Mouse (Mus musculus): ENCODE measurements around the gene Irgm1. TPM values are rescaled to one million over a fixed set of nuclear protein-coding genes. Genes with fewer than 3 reads are reported as not detected.

Gene Irgm1
- polyA plus RNA-seq, 1 experiment from 2014 or later, result 2.8 TPM

DNA sequence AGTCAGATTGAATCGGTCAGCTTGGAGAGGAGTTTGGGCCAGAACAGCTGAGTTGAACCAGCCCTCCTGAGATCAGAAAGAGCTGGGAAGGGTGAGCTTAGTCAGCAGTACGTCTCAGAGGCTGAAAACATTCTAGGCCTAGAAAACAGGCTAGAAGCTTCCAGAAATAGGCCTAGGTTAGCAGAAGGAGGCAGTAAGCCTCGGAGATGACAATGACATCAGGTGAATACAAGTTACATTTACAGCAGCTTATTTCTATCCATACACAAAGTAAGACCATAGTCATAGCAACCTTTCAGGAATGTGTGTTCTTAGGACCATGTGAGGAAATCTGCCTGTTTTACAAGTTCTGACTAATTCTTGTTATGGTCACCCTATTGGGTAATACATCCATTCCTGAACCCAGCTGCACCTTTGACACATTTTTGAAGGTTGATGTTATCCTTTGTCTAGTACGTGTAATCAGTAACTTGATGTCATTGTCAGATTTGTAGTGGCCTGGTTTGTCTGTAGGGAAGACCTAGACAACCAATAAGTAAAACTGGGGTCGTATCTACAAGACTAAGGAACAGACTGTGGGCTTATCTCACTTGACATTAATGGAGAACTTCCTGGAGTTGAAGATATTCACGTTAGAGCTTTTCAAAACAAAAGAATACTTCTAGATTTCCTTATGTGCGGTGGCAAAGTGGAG is 51.7 kb downstream of the Irgm1 start:
- no peak for ATAC-seq
- no peak overlapping the region for H3K27ac ChIP-seq (ENCODE audit: low read length)
- H3K4me1 ChIP-seq (ENCODE audit: control insufficient read depth, insufficient read depth, low read length), result peaks cover 24% of the 10 kb centered on the region
- no peak overlapping the region for H3K4me2 ChIP-seq (ENCODE audit: low read length)
- H3K36me3 ChIP-seq (ENCODE audit: control insufficient read depth, insufficient read depth, low read length), result no peaks in the 10 kb centered on the region
- WGBS, result 83% methylated on average over 7 of the region's 7 CpGs
- H3K27me3 ChIP-seq (ENCODE audit: control insufficient read depth, insufficient read depth, low read depth, low read length), result peaks cover 7% of the 10 kb centered on the region
- H3K9me3 ChIP-seq (replicated peaks; ENCODE audit: control insufficient read depth, low read length, poor library complexity, severe bottlenecking), result no peaks in the 10 kb centered on the region
- H3K9ac ChIP-seq (ENCODE audit: low read depth, low read length), result no peak overlapping the region
- H3K4me3 ChIP-seq (ENCODE audit: low read depth, low read length), result no peak overlapping the region

DNA sequence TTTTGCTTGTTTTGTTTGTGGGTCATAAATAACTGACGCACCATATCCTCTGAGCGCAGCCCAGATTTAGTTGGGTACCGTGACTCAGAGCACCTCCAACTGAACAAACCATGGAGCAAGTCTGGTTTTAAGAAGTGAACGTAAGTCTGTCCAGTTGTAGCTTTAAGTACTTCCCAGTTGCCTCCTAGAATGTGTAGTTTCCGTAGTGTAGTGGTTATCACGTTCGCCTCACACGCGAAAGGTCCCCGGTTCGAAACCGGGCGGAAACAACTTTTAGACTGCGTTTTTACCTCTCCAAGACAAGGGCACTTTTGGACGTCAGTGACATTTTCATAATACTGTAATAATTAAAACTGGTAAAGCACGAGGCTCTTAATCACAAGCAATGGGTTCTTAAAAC is 53.1 kb downstream of the Irgm1 start:
- no peak for ATAC-seq
- WGBS, result under 1% methylated on average over 16 of the region's 16 CpGs
- H3K4me2 ChIP-seq (ENCODE audit: low read length), result peak overlapping the region; percentile 89
- no peak overlapping the region for H3K27ac ChIP-seq (ENCODE audit: low read length)
- no peaks in the 10 kb centered on the region for H3K9me3 ChIP-seq (replicated peaks; ENCODE audit: control insufficient read depth, low read length, poor library complexity, severe bottlenecking)
- H3K36me3 ChIP-seq (ENCODE audit: control insufficient read depth, insufficient read depth, low read length), result 0 out of 2 replicates have a peak, but pooled peaks cover 3% of the 10 kb centered on the region
- peaks cover 34% of the 10 kb centered on the region for H3K4me1 ChIP-seq (ENCODE audit: control insufficient read depth, insufficient read depth, low read length)
- peak overlapping the region; percentile 51; the same call in 1 of the 2 replicates for H3K9ac ChIP-seq (ENCODE audit: low read depth, low read length)
- peaks cover 4% of the 10 kb centered on the region; the same call in 1 of the 2 replicates for H3K27me3 ChIP-seq (ENCODE audit: control insufficient read depth, insufficient read depth, low read depth, low read length)
- H3K4me3 ChIP-seq (ENCODE audit: low read depth, low read length), result peak overlapping the region; percentile 79

DNA sequence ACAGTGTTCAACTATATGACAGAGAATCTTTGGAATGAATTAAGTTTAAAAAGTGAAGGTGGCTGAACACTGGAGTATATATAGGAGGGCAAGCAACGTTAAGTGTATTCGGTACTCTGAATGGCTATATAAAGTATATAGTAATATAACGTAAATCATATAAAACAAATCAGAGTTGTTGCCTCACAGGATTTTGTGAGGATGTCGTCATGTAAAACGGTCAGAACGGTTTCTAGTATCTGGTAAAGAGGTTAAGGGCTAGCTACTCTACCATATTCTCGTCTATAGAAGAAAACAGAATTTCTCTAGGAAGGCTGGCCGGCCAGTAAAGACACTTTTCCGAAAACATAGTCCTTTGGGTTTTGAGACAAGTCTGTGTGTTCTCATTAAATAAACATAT is 53.7 kb downstream of the Irgm1 start:
- Histone ChIP-seq H3K9me3 (replicated peaks; ENCODE audit: control insufficient read depth, low read length, poor library complexity, severe bottlenecking) (no peaks in the 10 kb centered on the region), H3K27ac (ENCODE audit: low read length) (peak overlapping the region; percentile 98; the same call in 1 of the 2 replicates), H3K4me2 (ENCODE audit: low read length) (peak overlapping the region; percentile 89), H3K4me1 (ENCODE audit: control insufficient read depth, insufficient read depth, low read length) (peaks cover 33% of the 10 kb centered on the region), H3K27me3 (ENCODE audit: control insufficient read depth, insufficient read depth, low read depth, low read length) (peaks cover 3% of the 10 kb centered on the region; the same call in 1 of the 2 replicates), H3K36me3 (ENCODE audit: control insufficient read depth, insufficient read depth, low read length) (0 out of 2 replicates have a peak, but pooled peaks cover 3% of the 10 kb centered on the region), H3K9ac (ENCODE audit: low read depth, low read length) (peak overlapping the region; percentile 89), H3K4me3 (ENCODE audit: low read depth, low read length) (peak overlapping the region; percentile 79)
- ATAC-seq, result peak; percentile 3; the same call in 1 of the 2 replicates
- 3% methylated on average over 9 of the region's 9 CpGs for WGBS

DNA sequence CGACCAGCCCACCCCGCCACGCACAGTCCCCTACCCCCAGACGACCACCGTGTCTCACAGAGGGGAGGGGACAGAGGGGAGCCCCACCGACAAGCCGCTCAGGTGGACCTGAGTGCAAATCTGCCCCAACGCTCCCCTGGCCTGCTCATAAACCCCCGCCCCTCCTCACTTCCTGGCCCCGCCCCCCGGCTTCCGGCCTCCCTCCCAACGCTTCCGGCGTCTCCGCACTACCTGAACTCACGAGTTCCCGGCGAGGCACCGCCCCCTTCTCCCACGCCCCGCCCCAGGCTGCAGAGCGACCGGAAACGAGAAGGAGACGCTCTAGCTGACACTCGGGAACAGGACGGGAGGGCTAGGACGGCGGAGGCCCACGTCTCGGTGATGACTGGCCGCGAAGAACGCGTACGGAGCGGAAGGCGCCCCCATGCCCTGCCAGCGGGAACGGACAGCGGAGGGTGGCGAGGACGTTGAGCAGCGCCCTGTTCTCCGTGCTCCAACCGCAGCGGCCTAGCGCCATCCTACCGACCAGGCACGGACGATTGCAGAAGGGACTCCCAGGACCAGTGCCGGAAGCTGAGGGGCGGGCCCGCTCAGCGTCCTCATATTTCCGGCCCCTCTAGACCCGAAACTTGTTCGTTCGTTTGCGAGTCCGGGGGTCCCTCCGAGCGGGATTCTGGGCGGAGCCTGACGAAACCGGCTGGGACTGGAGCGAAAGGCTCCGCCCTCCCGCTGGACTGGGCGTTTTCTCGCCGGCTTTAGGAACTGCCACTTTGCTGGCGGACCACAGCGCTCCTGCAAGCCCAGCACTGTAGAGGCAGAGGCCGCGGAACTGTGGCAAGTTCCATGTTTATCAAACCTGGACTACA is 54.5 kb downstream of the Irgm1 start, which contains the start of gene Trim41:
Trim41 (minus strand) TSS at position 554 of the 866 bp plus-strand sequence.
- WGBS, result under 1% methylated on average over 68 of the region's 77 CpGs
- Histone ChIP-seq H3K27me3 (ENCODE audit: control insufficient read depth, insufficient read depth, low read depth, low read length) (no peaks in the 10 kb centered on the region), H3K9ac (ENCODE audit: low read depth, low read length) (peak within 1 kb of the TSS; percentile 89), H3K4me1 (ENCODE audit: control insufficient read depth, insufficient read depth, low read length) (peaks cover 32% of the 10 kb centered on the region), H3K4me2 (ENCODE audit: low read length) (peak within 1 kb of the TSS; percentile 89), H3K9me3 (replicated peaks; ENCODE audit: control insufficient read depth, low read length, poor library complexity, severe bottlenecking) (no peaks in the 10 kb centered on the region), H3K36me3 (ENCODE audit: control insufficient read depth, insufficient read depth, low read length) (peaks cover 7% of the 10 kb centered on the region), H3K27ac (ENCODE audit: low read length) (peak within 1 kb of the TSS; percentile 98), H3K4me3 (ENCODE audit: low read depth, low read length) (peak within 1 kb of the TSS; percentile 79)
- ATAC-seq, result peak; percentile 97

- Histone ChIP-seq H3K9ac (ENCODE audit: low read depth, low read length) (peak overlapping the region; percentile 88), H3K27me3 (ENCODE audit: control insufficient read depth, insufficient read depth, low read depth, low read length) (no peaks in the 10 kb centered on the region), H3K36me3 (ENCODE audit: control insufficient read depth, insufficient read depth, low read length) (peaks cover 14% of the 10 kb centered on the region), H3K4me1 (ENCODE audit: control insufficient read depth, insufficient read depth, low read length) (peaks cover 32% of the 10 kb centered on the region), H3K4me3 (ENCODE audit: low read depth, low read length) (peak overlapping the region; percentile 79), H3K27ac (ENCODE audit: low read length) (peak overlapping the region; percentile 75), H3K9me3 (replicated peaks; ENCODE audit: control insufficient read depth, low read length, poor library complexity, severe bottlenecking) (no peaks in the 10 kb centered on the region), H3K4me2 (ENCODE audit: low read length) (peak overlapping the region; percentile 83)
- 3% methylated on average over 21 of the region's 23 CpGs for WGBS
- ATAC-seq, result peak; percentile 78
These were observed 55.2 kb downstream of the Irgm1 start for GRCm38 (mm10) chr11:48816281-48816781.

DNA sequence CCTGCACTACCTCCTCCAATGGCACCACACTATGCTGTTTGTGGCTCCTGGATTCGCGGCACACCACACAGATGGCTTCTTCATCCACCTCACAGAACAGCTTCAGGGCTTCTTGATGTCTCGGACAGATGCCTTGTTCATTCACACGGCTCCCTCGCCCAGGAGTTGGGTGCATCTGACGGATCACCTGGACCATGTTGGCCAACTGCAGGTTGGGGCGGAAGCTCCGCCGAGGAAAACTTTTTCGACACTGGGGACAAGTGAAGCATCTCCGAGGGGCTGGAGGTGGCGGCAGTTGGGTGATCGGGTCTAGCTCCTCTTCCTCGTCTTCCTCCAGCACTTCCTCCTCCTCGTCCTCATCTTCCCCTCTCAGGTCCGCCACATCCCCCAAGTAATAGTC is 55.6 kb downstream of the Irgm1 start:
- Histone ChIP-seq H3K27ac (ENCODE audit: low read length) (no peak overlapping the region; the same call in 1 of the 2 replicates), H3K4me3 (ENCODE audit: low read depth, low read length) (peak overlapping the region; percentile 79), H3K9me3 (replicated peaks; ENCODE audit: control insufficient read depth, low read length, poor library complexity, severe bottlenecking) (no peaks in the 10 kb centered on the region), H3K4me2 (ENCODE audit: low read length) (peak overlapping the region; percentile 83), H3K36me3 (ENCODE audit: control insufficient read depth, insufficient read depth, low read length) (peaks cover 14% of the 10 kb centered on the region), H3K9ac (ENCODE audit: low read depth, low read length) (peak overlapping the region; percentile 88), H3K4me1 (ENCODE audit: control insufficient read depth, insufficient read depth, low read length) (peaks cover 32% of the 10 kb centered on the region), H3K27me3 (ENCODE audit: control insufficient read depth, insufficient read depth, low read depth, low read length) (no peaks in the 10 kb centered on the region)
- no peak for ATAC-seq
- WGBS, result 82% methylated on average over 16 of the region's 16 CpGs

GRCm38 (mm10) chr11:48813782-48814181 is 57.7 kb downstream of the Irgm1 start:
- no peak overlapping the region for H3K9ac ChIP-seq (ENCODE audit: low read depth, low read length)
- H3K4me3 ChIP-seq (ENCODE audit: low read depth, low read length), result no peak overlapping the region
- peaks cover 18% of the 10 kb centered on the region for H3K36me3 ChIP-seq (ENCODE audit: control insufficient read depth, insufficient read depth, low read length)
- ATAC-seq, result no peak
- H3K4me1 ChIP-seq (ENCODE audit: control insufficient read depth, insufficient read depth, low read length), result peaks cover 32% of the 10 kb centered on the region
- H3K27me3 ChIP-seq (ENCODE audit: control insufficient read depth, insufficient read depth, low read depth, low read length), result no peaks in the 10 kb centered on the region
- no peak overlapping the region for H3K4me2 ChIP-seq (ENCODE audit: low read length)
- H3K27ac ChIP-seq (ENCODE audit: low read length), result no peak overlapping the region
- no peaks in the 10 kb centered on the region for H3K9me3 ChIP-seq (replicated peaks; ENCODE audit: control insufficient read depth, low read length, poor library complexity, severe bottlenecking)
